Mouse (Mus musculus) testis, adult 2 months (tissue): ENCODE results near the gene Pcbp1.

Experiments used
- CTCF ChIP-seq: fragments of 200-500 bp; IDR thresholded peaks from 2 replicates; pipeline ENCODE4 v1.5.1; 2012; ENCODE audit warnings: low read depth, mild to moderate bottlenecking, inconsistent platforms, low read length, moderate library complexity; ENCODE audit not compliant: control insufficient read depth, insufficient read depth, insufficient replicate concordance
- POLR2A ChIP-seq: fragments of 200-500 bp; IDR thresholded peaks from 2 replicates; pipeline ENCODE4 v1.6.1; 2012; ENCODE audit warnings: low read depth, mild to moderate bottlenecking, inconsistent platforms, low read length, moderate library complexity; ENCODE audit not compliant: control insufficient read depth

DNA sequence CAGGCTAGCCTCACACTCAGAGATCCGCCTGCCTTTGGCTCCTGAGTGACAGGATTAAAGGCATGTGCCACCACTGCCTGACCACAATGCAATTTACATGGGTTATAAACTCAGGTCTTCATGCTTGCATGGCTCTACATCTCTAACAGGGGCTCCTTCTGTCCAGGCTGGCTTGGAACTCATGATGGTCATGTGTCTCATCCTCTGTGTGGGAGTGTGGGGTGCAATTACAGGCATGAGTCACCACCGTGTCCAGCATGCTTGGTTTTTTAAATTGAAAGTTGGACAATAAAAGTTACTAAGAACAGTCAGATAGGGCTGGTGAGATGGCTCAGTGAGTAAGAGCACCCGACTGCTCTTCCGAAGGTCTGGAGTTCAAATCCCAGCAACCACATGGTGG is 12.8 kb downstream of the Pcbp1 start:
- TF ChIP-seq CTCF (no peak), POLR2A (no peak)
